Mouse (Mus musculus) CD4-positive helper T cell, adult 2 months (primary cell): ENCODE measurements around the gene Esrra.
A peak's percentile ranks its signal among the peaks of the same experiment; 100 is the strongest.

ENCODE experiments used
- DNase-seq: peaks from one replicate; pipeline ENCODE4 v3.0.0-alpha.2; 2012; ENCODE audit warnings: low read depth, missing footprints, low spot score

The Esrra gene

GRCm38 (mm10) chr19:6941372-6942248 lies 20.0 kb upstream of the Esrra start, which contains the start of gene Bad:
TSS of gene Bad (plus strand) at chr19:6941861.
- DNase-seq: peak; percentile 94

GRCm38 (mm10) chr19:6940396-6941351 lies 19.1 kb upstream of the Esrra start:
- no peak for DNase-seq

- DNase-seq: no peak
These were observed 17.7 kb upstream of the Esrra start for GRCm38 (mm10) chr19:6939106-6940002.

GRCm38 (mm10) chr19:6937541-6938465 lies 16.2 kb upstream of the Esrra start:
- no peak for DNase-seq

GRCm38 (mm10) chr19:6936299-6936698 lies 14.7 kb upstream of the Esrra start:
- DNase-seq: peak; percentile 43

DNA sequence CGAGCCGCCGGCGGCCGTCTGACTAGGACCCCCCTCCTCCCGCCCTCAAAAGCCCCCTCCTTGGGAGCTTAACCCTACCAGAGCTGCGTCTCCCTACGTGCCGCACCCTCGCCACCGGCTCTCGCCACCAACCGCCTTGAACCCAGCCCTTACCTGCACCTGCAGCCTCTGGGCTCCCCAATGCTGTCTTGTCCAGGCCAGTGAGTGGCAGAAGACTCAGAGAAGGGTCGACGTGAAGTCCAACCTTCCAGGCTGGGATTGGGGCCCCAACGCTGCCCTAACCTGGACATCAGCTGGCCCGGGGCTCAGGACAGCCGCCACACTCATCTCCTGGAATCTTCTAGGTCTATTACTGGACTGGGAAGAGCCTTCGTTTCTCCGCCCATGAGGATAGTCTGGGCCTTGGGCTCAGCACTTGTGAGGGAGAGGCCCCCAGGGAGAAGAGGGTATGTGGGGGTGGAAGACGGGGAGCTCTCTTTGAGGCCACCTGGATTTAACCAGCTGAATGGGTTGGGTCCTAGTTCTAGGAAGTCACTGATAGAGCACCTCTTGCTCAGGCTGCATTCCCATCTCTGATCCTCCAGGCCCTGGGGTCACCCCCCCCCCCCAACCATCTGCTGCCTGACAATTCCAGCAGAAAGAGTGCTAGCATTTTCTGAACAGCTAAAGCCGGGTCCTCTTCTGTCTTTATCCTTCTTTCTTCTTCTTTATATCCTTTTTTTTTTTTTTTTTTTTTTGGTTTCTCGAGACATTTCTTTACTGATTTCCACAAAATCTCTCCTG lies 12.8 kb upstream of the Esrra start, which contains the start of gene Kcnk4:
Kcnk4 (minus strand) TSS at position 321 of the 783 bp plus-strand sequence.
- no peak for DNase-seq

GRCm38 (mm10) chr19:6933436-6934194 lies 12.0 kb upstream of the Esrra start:
- DNase-seq: peak; percentile 31

GRCm38 (mm10) chr19:6933102-6933435 lies 11.5 kb upstream of the Esrra start:
- no peak for DNase-seq

DNA sequence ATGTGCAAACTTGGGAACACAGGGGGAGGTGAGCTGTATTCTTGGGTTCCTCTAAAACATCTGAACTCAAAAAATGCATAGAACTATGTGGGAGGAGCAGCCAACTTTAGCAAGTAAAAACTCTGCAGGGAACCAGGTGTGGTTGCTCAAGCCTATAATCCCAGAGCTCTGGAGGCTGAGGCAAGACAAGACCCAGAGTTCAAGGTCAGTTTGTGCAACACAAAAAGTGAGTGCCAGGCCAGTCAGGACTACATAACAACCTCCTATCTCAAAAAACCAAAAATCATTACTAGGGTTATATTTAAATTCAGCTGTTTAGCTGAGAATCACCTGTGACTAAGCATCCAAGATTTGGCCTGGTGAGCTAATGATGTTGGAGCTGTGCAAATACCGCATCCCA lies 10.4 kb upstream of the Esrra start:
- no peak for DNase-seq

DNA sequence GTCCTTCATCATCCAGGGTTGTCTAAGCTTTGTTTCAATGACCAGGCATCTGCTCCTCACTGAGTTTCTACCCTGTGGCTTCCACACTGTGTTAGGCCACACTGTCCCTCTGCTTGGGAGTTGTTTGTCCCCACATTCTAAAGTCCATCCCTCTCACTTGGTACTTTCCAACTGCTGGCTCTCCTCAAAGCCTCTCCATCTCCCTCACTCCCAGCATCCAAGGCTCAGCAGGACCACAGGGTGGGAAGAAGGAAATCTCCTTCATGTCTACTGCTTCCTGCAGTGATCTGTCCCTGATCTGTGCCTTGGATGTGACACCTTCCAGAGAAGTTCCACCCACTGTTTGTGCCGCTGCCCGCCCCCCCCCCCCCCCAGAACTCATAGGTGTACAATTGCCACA lies 9.4 kb upstream of the Esrra start:
- DNase-seq: no peak

DNA sequence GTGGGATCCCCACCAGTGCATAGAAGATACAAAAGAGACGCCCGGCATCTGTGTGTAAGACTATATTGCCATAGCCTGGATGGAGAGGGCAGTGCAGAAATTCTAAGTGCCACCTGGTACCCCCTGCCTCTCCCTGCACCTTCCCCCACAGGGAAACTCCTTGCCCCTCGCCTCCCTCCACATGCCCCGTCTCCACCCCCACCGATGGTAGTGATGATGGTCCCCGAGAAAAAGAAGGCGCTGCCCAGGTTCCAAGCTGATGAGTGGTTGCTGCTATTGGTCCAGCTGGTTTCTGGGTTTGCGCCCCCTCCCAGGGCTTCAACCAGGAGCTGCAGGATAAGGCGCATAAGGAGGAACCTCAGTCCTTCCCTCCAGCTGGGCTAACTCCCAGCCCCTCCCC lies 6.5 kb upstream of the Esrra start:
- DNase-seq: no peak

- DNase-seq: peak; percentile 43
These were observed 5.1 kb upstream of the Esrra start for GRCm38 (mm10) chr19:6926559-6927255.

GRCm38 (mm10) chr19:6925611-6926329 lies 4.2 kb upstream of the Esrra start:
- DNase-seq: no peak

GRCm38 (mm10) chr19:6925307-6925573 lies 3.6 kb upstream of the Esrra start, which contains the start of gene Catsperz:
TSS of gene Catsperz (minus strand) at chr19:6925380.
- DNase-seq: no peak

- peak; percentile 78 for DNase-seq
These were observed 3.1 kb upstream of the Esrra start for GRCm38 (mm10) chr19:6924461-6925306.

GRCm38 (mm10) chr19:6922901-6923735 lies 1.5 kb upstream of the Esrra start:
- DNase-seq: no peak
